Mouse (Mus musculus) small intestine, adult 2 months (tissue): ENCODE results near the gene Zfhx3.

Experiments
- CTCF ChIP-seq: fragments of 200-500 bp; IDR thresholded peaks from 2 replicates; pipeline ENCODE4 v1.5.1; 2012; ENCODE audit warnings: low read depth, mild to moderate bottlenecking, control low read depth, inconsistent platforms, low read length, moderate library complexity, mixed read lengths; ENCODE audit not compliant: insufficient replicate concordance, insufficient read length; ENCODE audit errors: extremely low read depth
- POLR2A ChIP-seq: fragments of 200-500 bp; IDR thresholded peaks from 2 replicates; pipeline ENCODE4 v1.6.1; 2012; ENCODE audit warnings: low read depth, mild to moderate bottlenecking, control low read depth, inconsistent platforms, low read length, moderate library complexity

DNA sequence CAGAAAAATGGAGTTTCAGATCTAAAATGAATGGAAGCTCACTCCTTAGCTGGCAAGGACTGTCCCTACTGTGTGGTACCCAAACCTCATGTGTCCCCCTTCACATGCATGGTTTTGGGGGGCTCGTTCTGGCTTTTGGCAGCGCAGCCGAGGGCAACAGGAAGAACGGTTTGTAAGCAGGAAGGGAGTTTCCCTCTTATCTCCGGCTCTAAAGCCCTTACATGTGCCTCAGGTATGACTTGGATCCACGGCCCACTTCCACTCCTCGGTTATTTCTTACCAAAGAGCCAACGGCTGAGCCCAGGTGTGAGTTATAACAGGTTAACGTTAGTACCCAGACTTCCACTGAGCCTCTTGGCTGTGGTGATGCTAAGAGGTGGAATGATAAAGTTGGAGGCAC lies 990.3 kb downstream of the Zfhx3 start:
- no peak for TF ChIP-seq CTCF
- TF ChIP-seq POLR2A = no peak
